Mouse (Mus musculus): ENCODE results near the gene Aadat. TPM values are rescaled to one million over a fixed set of nuclear protein-coding genes. Genes with fewer than 3 reads are reported as not detected.
"Not testable (repeated sequence)": the region's sequence is repeated elsewhere in the genome, so short reads cannot be mapped to it uniquely, and the experiment has no call there.

The Aadat gene
- polyA plus RNA-seq, 1 experiment from 2014 or later = 13.7 TPM

DNA sequence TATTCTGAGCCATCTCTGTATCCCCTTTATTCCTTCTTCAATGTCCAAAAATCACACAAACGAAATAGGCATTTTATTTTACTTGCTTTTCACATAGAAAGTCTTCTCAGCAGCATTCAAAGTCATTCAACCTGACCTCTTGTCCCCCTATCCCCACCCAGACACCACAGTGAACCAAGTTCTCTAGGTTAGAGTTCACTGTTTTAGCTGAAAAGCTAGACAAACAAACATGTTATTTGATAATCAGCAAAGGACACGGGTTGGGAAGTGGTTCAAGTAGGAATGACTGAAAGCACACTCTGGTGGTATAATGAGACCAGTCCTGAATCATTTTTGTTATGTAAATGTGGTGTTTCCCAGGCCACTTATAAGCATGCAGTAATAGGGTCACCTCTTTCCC, 29.2 kb downstream of the Aadat start:
- H3K4me3 ChIP-seq (ENCODE audit: low read length) = no peak overlapping the region
- ATAC-seq (ENCODE audit: low FRiP score, low TSS enrichment) = no peak

DNA sequence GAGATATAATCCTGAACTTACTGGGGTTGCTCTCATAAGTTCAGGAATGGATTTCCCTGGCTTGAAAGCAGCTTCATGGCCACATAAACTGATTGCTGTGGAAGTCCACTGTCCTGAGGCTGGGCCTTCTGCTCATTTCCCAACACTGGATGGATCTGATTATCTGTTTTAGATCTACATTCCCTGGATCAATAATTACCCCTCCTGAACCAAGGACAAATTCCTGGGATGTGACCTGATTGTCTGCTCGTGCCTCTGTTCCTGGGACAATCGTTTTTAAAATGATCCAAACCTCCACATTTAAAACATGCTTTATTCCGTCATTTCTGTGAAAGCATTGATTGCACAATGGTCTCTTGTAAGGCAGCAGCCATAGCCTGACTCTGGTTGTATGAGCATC, 61.1 kb downstream of the Aadat start:
- Histone ChIP-seq H3K4me1 (ENCODE audit: control insufficient read depth, insufficient read depth, low read length) (no peaks in the 10 kb centered on the region), H3K27ac (ENCODE audit: low read depth, low read length) (no peak overlapping the region), H3K36me3 (ENCODE audit: control insufficient read depth, insufficient read depth, low read length) (no peaks in the 10 kb centered on the region), H3K9ac (ENCODE audit: low read depth, low read length) (no peak overlapping the region), H3K27me3 (ENCODE audit: control insufficient read depth, insufficient read depth, low read length) (no peaks in the 10 kb centered on the region), H3K4me2 (replicated peaks; ENCODE audit: low read depth, low read length) (no peak overlapping the region), H3K4me3 (ENCODE audit: low read length) (no peak overlapping the region), H3K9me3 (ENCODE audit: control insufficient read depth, low read length) (no peaks in the 10 kb centered on the region)
- 84% methylated on average over 3 of the region's 3 CpGs for WGBS
- no peak for ATAC-seq (ENCODE audit: low FRiP score, low TSS enrichment)

More for the DNA sequence above, 29.2 kb downstream of the Aadat start:
- no peaks in the 10 kb centered on the region for H3K27me3 ChIP-seq (ENCODE audit: control insufficient read depth, insufficient read depth, low read length)
- H3K9ac ChIP-seq (ENCODE audit: low read depth, low read length) = no peak overlapping the region
- 75% methylated on average over 2 of the region's 2 CpGs for WGBS
- peaks cover 4% of the 10 kb centered on the region; the same call in 1 of the 2 replicates for H3K9me3 ChIP-seq (ENCODE audit: control insufficient read depth, low read length)
- H3K36me3 ChIP-seq (ENCODE audit: control insufficient read depth, insufficient read depth, low read length) = no peaks in the 10 kb centered on the region
- no peak overlapping the region for H3K4me2 ChIP-seq (replicated peaks; ENCODE audit: low read depth, low read length)
- no peak overlapping the region for H3K27ac ChIP-seq (ENCODE audit: low read depth, low read length)
- no peaks in the 10 kb centered on the region for H3K4me1 ChIP-seq (ENCODE audit: control insufficient read depth, insufficient read depth, low read length)

DNA sequence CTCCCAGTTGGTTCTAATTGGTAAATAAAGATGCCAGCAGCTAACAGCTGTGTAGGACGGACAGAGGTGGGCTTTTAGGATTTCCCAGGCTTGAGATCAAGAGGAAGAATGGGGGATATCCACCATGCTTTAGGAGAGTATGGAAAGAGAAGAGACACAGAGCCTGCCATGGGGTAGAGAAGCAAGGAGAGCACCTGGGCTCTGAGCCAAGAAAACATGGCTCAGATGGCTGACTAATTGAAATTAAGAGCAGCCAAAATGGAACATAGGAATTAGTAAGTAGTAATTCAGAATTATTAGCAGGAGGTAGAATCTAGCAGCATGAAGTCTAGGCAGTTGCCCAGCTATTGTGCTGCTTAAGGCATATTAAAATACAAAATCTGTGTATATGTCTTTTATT, 71.5 kb downstream of the Aadat start:
- 58% methylated on average over 1 of the region's 1 CpGs for WGBS
- Histone ChIP-seq H3K4me2 (replicated peaks; ENCODE audit: low read depth, low read length) (no peak overlapping the region), H3K36me3 (ENCODE audit: control insufficient read depth, insufficient read depth, low read length) (no peaks in the 10 kb centered on the region), H3K27ac (ENCODE audit: low read depth, low read length) (no peak overlapping the region), H3K9me3 (ENCODE audit: control insufficient read depth, low read length) (no peaks in the 10 kb centered on the region), H3K4me1 (ENCODE audit: control insufficient read depth, insufficient read depth, low read length) (no peaks in the 10 kb centered on the region), H3K27me3 (ENCODE audit: control insufficient read depth, insufficient read depth, low read length) (no peaks in the 10 kb centered on the region), H3K9ac (ENCODE audit: low read depth, low read length) (no peak overlapping the region), H3K4me3 (ENCODE audit: low read length) (no peak overlapping the region)
- ATAC-seq (ENCODE audit: low FRiP score, low TSS enrichment) = no peak

DNA sequence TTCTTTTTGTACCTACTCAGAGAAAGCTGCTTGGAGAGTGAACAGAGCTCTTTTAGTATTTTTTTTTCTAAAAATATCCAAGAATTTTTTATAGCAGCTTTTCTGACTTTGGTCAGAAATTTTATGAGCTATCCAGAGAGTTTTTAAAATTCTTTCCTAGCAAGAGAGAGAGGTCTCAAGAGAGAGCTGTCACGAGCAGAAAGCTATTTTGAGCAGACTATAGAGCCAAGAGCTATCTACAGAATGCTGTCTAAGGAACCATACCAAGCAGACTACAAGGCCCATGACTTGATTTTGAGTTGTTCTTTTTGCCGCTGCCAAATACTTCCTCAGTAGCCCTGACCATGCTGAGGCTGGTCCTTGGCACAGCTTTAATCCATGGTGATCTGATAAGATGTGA, 77.6 kb downstream of the Aadat start:
- no peaks in the 10 kb centered on the region for H3K36me3 ChIP-seq (ENCODE audit: control insufficient read depth, insufficient read depth, low read length)
- no peaks in the 10 kb centered on the region for H3K9me3 ChIP-seq (ENCODE audit: control insufficient read depth, low read length)
- H3K4me1 ChIP-seq (ENCODE audit: control insufficient read depth, insufficient read depth, low read length) = no peaks in the 10 kb centered on the region
- 74% methylated on average over 2 of the region's 2 CpGs for WGBS
- H3K4me2 ChIP-seq (replicated peaks; ENCODE audit: low read depth, low read length) = no peak overlapping the region
- no peak overlapping the region for H3K4me3 ChIP-seq (ENCODE audit: low read length)
- H3K27ac ChIP-seq (ENCODE audit: low read depth, low read length) = no peak overlapping the region
- no peak for ATAC-seq (ENCODE audit: low FRiP score, low TSS enrichment)
- H3K27me3 ChIP-seq (ENCODE audit: control insufficient read depth, insufficient read depth, low read length) = no peaks in the 10 kb centered on the region
- no peak overlapping the region for H3K9ac ChIP-seq (ENCODE audit: low read depth, low read length)

DNA sequence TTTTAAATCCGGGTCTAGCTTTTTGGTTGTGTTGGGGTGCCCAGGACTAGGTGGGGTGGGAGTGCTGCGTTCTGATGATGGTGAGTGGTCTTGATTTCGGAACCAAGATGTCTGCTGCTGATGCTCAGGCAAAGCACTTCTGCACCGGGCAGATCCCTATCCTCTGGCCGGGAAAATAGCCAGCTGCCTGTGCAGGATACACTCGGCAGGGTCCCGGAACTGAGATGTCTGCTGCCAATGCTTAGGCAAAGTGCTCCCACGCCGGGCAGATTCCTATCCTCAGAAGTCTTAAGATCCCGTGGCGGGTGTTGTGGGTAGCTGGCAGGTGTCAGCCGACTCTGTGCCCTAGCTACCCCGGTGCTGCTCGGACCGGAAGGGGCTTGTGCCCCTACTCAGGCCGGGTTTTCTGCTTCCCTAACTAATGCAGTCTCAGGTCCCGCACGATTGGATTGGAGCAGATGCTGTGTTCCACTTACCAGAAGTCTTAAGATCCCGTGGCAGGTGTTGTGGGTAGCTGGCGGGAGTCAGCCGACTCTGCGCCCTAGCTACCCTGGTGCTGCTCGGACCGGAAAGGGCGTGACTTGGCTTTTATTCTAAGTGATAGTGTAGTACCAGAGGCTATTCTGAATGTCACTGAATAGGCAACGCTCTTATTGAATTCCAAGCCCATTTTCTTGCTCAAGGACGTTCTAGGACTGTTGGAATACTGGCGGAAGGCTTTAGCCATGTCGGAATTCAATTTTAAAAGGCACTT, 85.8 kb downstream of the Aadat start:
- H3K9ac ChIP-seq (ENCODE audit: low read depth, low read length); H3K27me3 ChIP-seq (ENCODE audit: control insufficient read depth, insufficient read depth, low read length); H3K4me2 ChIP-seq (replicated peaks; ENCODE audit: low read depth, low read length); H3K9me3 ChIP-seq (ENCODE audit: control insufficient read depth, low read length); H3K36me3 ChIP-seq (ENCODE audit: control insufficient read depth, insufficient read depth, low read length); H3K27ac ChIP-seq (ENCODE audit: low read depth, low read length); H3K4me1 ChIP-seq (ENCODE audit: control insufficient read depth, insufficient read depth, low read length); H3K4me3 ChIP-seq (ENCODE audit: low read length); ATAC-seq (ENCODE audit: low FRiP score, low TSS enrichment): not testable (repeated sequence)
- 91% methylated on average over 29 of the region's 29 CpGs for WGBS

DNA sequence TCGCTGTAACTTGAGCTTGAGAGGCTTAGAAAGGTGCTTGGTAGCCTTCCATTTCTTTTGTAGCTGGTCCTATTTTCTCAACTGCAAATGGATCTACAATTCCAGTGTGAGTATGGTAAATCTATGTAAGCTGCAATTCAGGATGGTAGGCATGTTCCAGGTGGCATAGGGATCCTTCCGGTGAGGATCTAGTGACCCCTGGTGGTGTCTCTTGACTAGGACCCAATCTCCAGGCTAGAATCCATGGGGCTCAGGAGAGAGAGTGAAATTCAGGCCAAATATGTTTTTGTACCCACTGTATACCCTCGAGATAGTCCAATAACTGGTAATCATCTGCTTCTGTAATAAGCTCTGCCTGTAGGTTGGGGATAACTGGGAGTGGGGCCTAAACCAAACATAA, 89.0 kb downstream of the Aadat start:
- Histone ChIP-seq H3K4me1 (ENCODE audit: control insufficient read depth, insufficient read depth, low read length) (no peaks in the 10 kb centered on the region), H3K27ac (ENCODE audit: low read depth, low read length) (no peak overlapping the region), H3K4me2 (replicated peaks; ENCODE audit: low read depth, low read length) (no peak overlapping the region), H3K27me3 (ENCODE audit: control insufficient read depth, insufficient read depth, low read length) (no peaks in the 10 kb centered on the region), H3K9ac (ENCODE audit: low read depth, low read length) (no peak overlapping the region), H3K4me3 (ENCODE audit: low read length) (no peak overlapping the region), H3K9me3 (ENCODE audit: control insufficient read depth, low read length) (no peaks in the 10 kb centered on the region), H3K36me3 (ENCODE audit: control insufficient read depth, insufficient read depth, low read length) (no peaks in the 10 kb centered on the region)
- WGBS = 63% methylated on average over 3 of the region's 3 CpGs
- ATAC-seq (ENCODE audit: low FRiP score, low TSS enrichment) = no peak; the same call in 1 of the 2 replicates

Other genes with a start within 250 kb of the Aadat start
- gene Gm10283, start 2.7 kb upstream of the Aadat start, polyA plus RNA-seq (2014; fragmentation: Nextera tagmentation; extraction: Ambion mirVana) = not detected in 2 replicates
- 3.0 and 5.4 TPM in 2 replicates for gene Mfap3l, start 126.9 kb downstream of the Aadat start, polyA plus RNA-seq (2014; fragmentation: Nextera tagmentation; extraction: Ambion mirVana)

Data from kidney, embryonic 14.5 days (tissue).